Mouse (Mus musculus): Measurements from ENCODE around the gene Evi5.

DNA sequence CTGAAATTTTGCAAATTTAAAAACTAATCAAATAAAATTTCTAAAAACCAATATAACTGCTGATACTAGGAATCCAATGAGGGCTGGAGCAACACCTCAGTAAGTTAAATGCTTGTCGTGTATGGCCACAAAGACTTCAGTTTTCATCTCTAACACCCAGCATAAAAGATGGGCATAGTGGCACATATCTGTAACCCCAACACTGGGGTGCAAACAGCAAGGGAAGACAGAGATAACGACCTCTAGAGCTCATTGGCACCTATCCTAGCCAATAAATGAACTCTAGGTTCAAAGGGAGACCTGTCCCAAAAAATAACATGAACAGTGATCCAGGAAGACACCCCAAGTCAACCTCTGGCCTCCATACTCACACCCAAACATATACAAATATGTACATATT, 82.9 kb downstream of the Evi5 start:
- no peak for TF ChIP-seq CTCF (IDR thresholded peaks at IDR 0.05; ENCODE audit: borderline replicate concordance, insufficient read depth, low read depth, low read length)
- TF ChIP-seq POLR2A (IDR thresholded peaks at IDR 0.05; ENCODE audit: borderline replicate concordance, insufficient read depth, low read length): no peak
